Mouse (Mus musculus) gastrocnemius, adult 2 months (tissue): ENCODE data around the gene Aebp2. TPM values are rescaled to one million over a fixed set of nuclear protein-coding genes. Genes with fewer than 3 reads are reported as not detected.
"Not testable (repeated sequence)": the region's sequence is repeated elsewhere in the genome, so short reads cannot be mapped to it uniquely, and the experiment has no call there.

ENCODE experiments used
- DNase-seq: peaks from one replicate; pipeline ENCODE4 v3.0.0; 2022
- H3K27ac ChIP-seq: fragments of 200-600 bp; 2 replicates; pipeline ENCODE4 v1.8.1; 2022; ENCODE audit warnings: mild to moderate bottlenecking
- H3K4me3 ChIP-seq: fragments of 200-600 bp; 2 replicates; pipeline ENCODE4 v1.8.1; 2022; ENCODE audit warnings: mild to moderate bottlenecking, moderate library complexity
- CTCF ChIP-seq: fragments of 200-600 bp; IDR thresholded peaks from 2 replicates; pipeline ENCODE4 v1.8.1; 2022; ENCODE audit warnings: antibody characterized with exemption, mild to moderate bottlenecking, moderate library complexity
- intact Hi-C: fragments of 180-260 bp; cut with DNase I; formaldehyde crosslinking; loops from one replicate; pipeline ENCODE4 v1.15.1; 2025
- total RNA-seq, 2 experiments: library from RNA; stranded (reverse); gene quantifications; 2 replicates each; pipeline ENCODE4 v1.2.3; 2021

Aebp2 gene
- total RNA-seq, 2 experiments from 2014 or later: 32.2 to 32.9 TPM

DNA sequence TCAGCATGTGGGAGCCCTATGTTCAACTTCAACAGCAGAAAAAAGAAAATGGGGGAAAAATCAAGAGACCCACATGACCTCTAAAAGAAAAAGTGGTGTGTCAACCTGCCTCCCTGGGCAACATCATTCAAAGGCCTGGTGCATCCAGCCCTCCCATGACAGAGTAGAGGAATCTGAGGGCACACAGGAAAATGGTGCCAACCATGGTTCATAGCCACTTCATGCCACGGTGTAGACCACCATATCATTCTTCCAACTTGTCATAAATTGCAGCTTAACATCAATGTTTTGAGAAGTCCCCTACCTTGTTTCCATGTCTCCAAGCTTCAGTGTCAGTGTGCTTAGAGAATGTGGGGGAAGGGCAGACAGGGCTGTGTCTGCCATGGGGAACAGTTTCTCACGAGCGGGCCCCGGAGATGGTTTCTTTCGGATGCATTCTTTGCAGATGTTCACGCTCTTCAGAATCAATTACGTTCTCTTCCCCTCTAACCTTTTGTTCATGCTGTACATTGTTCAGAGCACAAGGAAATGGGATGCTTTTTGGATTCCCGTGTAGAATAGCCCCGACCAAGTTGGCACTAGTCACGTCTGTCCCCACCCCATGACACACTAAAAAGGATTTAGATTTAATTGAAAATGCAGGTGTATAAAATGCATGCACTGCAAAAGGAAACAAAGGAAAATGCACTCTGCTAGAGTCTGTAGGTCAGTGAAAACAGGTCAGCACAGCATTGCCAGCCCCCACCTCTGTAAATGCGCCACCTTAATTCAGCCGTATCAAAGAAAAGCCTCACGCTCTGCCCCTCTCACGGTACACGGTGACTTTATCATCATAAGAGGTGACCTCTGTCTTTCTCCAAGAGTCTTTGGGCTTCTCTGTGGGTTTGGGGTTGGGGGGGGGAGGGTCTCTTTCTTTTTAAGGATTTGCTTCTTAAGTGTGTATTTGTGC lies 24.8 kb upstream of the Aebp2 start:
- no peak overlapping the region for H3K27ac ChIP-seq
- H3K4me3 ChIP-seq: no peak overlapping the region
- intact Hi-C loops: no loop called here
- no peak for TF ChIP-seq CTCF
- no peak for DNase-seq

DNA sequence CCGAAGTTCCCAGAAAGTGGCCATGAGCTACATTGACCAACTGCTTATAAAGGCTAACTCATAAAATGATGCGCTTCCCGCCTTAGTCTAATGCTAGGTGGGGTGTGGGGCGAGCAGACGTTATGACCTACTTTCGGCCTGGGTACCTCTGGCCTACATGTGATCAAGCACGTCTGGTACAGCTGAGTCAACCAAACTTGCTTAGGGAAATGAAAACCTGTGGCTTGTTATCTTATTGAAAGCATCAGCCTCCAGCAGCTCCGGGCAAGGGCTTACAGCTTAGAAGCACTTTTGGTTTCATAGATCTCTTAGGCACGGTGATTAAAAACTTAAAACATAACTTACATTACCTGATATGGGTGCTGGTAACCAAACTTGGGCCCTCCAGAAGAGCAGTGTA lies 23.9 kb upstream of the Aebp2 start:
- intact Hi-C loops: no loop called here
- no peak overlapping the region for H3K4me3 ChIP-seq
- no peak overlapping the region for H3K27ac ChIP-seq
- DNase-seq: no peak
- no peak for TF ChIP-seq CTCF

DNA sequence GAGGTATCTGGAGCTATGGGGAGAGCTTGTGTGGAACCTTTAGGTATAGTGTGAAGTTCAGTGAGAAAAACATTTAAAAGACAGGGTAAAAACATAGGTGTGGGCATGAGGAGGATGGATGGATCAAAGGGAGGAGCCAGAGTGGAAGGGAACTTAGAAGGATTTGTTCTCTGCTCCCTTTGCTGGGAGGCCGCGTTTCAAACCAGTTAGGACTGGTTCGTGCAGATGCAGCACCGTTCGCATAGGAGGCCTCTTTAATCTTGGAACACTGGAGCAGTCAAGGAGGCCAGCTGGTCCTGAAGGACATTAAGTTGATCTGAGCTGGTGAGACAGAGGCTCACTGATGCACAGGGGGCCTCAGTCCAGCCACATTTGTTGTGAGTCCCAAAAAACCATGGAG lies 23.1 kb upstream of the Aebp2 start:
- DNase-seq: no peak
- intact Hi-C loops: no loop called here
- no peak for TF ChIP-seq CTCF
- no peak overlapping the region for H3K4me3 ChIP-seq
- H3K27ac ChIP-seq: no peak overlapping the region

DNA sequence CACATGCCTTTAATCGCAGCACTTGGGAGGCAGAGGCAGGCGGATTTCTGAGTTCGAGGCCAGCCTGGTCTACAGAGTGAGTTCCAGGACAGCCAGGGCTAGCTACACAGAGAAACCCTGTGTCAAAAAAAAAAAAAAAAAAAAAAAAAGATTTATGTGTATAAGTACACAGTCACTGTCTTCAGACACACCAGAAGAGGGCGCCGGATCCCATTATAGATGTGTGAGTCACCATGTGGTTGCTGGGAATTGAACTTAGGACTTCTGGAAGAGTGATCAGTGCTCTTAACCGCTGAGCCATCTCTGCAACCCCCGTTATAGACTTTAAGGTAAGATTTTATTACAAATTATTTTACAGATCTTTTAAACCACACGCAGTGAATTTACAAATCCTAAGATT lies 21.8 kb upstream of the Aebp2 start:
- DNase-seq, intact Hi-C loops, H3K27ac ChIP-seq, H3K4me3 ChIP-seq: not testable (repeated sequence)

DNA sequence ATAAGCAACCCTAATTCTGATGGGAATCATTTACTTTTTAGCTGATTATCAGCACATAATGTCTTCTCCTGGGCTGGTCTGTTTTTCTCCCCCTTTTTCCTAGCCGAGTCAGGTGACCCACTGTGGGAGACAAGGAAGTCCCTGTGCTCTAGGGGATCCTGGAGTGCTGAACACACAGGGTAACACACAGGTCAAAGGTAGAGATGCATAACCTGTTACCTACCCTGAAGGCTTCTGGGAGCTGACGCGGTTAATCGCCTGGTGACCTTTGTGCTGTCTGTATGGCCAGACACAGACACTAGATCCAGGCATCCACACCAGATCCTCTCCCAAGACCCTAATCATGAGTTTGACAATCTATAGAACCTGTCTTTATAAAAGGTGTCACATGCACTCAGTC lies 21.3 kb upstream of the Aebp2 start:
- no peak for DNase-seq
- TF ChIP-seq CTCF: no peak
- Histone ChIP-seq H3K4me3 (no peak overlapping the region), H3K27ac (no peak overlapping the region)
- intact Hi-C loops: no loop called here

DNA sequence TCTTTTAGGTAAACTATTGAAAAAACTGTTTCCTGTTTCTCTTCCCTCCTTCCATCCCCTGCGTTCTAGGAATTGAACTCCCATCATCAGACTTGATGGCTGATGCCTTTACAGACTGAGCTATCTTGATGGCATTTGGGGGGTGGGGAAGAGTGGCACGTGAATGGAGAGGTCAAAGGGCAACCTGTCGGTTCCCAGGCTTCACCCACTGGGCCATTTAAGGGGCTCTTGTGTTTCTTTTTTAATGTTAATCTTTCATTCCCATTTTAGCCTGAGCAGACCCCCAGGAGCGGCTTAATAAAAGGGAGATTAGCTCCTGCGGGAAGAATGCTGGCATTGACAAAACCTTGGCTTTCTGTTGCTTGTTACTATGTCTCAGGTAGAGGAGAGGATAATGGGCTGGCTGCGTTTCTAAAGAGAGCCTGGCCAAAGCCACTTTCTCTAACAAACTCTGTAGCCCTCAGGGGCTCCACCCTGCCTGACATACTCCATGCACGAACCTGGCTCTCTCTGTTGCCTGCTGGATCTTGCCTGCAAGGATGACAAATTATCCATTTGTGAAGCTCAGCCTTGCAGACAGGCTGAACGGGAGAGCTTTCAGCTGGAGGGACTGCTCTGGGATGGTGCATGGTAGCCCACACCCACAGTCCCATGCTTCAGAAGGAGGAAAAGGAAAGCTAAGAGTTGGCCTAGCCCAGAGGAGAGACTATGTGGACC lies 19.1 kb upstream of the Aebp2 start:
- no peak for TF ChIP-seq CTCF
- intact Hi-C loops: no loop called here
- H3K4me3 ChIP-seq: no peak overlapping the region

DNA sequence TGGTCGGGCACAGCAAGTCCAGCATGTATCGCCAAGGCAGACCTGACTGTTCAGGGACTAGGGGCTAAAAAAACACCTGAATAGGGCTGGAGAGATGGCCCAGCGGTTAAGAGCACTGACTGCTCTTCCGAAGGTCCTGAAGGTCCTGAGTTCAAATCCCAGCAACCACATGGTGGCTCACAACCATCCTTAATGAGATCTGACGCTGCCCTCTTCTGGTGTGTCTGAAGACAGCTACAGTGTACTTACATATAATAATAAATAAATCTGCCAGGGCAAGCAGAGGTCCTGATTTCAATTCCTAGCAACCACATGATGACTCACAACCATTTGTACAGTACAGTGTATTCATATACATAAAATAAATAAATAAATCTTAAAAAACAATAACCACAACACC lies 17.3 kb upstream of the Aebp2 start:
- DNase-seq, H3K4me3 ChIP-seq, H3K27ac ChIP-seq, intact Hi-C loops: not testable (repeated sequence)

More for the DNA sequence above, 19.1 kb upstream of the Aebp2 start:
- H3K27ac ChIP-seq: no peak overlapping the region
- no peak for DNase-seq

DNA sequence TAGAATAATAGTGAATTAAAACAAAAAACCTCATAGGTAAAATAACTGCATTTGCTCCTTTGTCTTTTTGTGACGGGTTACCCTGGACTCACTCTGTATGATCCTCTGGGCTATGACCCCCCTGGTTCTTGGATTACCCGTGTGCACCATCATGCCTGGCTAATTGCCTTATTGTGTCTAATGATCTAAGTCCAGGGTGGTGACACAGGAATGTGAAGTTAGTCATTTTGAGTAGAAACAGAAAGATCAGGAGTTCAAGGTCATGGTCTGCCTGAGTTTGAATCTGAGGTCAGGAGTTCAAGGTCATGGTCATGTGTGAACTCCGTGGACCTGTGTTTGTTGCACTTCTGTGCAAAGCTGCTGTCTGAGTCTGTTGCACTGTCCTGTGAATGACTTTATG lies 16.7 kb upstream of the Aebp2 start:
- no peak for DNase-seq
- H3K27ac ChIP-seq: no peak overlapping the region
- H3K4me3 ChIP-seq: no peak overlapping the region
- TF ChIP-seq CTCF: no peak
- intact Hi-C loops: no loop called here

DNA sequence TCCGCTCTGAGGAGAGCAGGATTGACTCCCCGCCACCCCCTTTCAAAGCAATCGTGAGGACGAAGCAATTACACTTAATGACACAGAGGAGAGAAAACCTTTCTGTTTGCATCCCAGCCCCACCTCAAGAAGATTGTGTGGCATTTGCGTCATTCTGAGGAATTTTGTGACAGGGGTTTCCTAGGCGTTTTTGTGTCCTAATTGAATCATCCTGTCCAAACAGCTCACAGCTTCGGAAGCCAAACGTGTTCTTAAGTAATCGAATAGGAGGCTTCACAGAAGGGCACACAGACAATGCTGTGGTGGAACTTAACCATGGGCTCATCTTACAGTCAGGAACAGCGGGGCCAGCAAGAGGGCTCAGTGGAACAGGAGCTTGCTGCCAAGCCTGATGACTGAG lies 15.9 kb upstream of the Aebp2 start:
- DNase-seq: no peak
- TF ChIP-seq CTCF: no peak
- Histone ChIP-seq H3K4me3 (no peak overlapping the region), H3K27ac (no peak overlapping the region)
- intact Hi-C loops: no loop called here

DNA sequence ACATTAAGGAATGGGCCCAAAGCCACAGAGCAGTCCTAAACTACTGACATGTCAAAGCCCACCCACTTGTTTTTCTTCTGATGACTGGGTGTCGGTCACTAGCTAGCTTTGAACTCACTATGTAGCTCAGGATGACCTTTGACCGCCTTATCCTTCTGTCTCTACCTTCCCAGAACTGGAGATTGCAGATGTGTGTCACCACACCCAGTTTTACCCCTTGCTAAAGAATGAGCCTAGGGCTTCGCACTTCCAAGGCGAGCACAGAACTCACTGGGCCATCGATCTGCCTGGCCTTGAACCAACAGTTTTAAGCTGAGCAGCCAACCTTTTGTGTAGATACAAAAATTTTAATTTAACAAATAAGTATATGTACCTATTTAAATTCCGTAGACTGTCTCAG lies 13.8 kb upstream of the Aebp2 start:
- Histone ChIP-seq H3K4me3 (no peak overlapping the region), H3K27ac (no peak overlapping the region)
- DNase-seq: no peak
- TF ChIP-seq CTCF: no peak
- intact Hi-C loops: no loop called here

DNA sequence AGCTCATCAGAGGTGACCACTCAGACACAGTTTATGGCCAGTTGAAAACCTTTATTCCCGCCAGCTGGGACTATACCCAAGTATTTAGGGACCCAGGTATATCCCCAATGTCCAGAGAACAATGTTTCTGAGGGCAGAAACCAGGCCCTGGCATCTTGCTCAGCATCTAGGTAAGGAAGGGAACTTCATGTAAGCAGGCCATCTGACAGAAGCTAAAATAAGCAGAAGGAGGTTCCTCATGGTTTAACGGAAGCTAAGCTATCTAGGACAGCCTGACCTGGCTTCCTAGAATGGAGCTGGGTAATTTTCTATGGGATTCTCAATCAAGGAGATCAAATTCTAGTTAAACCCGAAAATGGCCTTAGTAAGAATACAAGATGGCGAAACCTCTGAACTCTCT lies 12.9 kb upstream of the Aebp2 start:
- no peak for DNase-seq
- intact Hi-C loops: no loop called here
- TF ChIP-seq CTCF: no peak
- Histone ChIP-seq H3K4me3 (no peak overlapping the region), H3K27ac (no peak overlapping the region)

DNA sequence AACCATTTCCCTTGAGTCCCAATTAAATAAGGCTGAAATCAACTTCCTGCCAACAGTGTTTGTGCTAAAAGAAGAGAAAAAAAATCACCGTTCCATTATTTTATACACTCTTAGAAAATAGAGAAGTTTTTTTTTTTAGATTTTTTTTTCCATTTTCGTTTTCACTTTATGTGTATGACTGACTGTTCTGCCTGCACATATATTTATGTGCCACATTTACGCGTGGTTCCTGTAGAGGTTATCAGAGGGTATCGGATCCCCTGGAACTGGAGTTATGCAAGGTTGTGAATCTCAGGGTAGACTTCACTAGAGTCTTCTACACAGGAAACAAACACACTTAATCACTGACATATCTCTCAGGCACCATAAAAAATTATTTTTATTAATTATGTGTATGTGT lies 12.3 kb upstream of the Aebp2 start:
- H3K4me3 ChIP-seq: no peak overlapping the region
- DNase-seq: no peak
- intact Hi-C loops: no loop called here
- no peak for TF ChIP-seq CTCF
- H3K27ac ChIP-seq: no peak overlapping the region

DNA sequence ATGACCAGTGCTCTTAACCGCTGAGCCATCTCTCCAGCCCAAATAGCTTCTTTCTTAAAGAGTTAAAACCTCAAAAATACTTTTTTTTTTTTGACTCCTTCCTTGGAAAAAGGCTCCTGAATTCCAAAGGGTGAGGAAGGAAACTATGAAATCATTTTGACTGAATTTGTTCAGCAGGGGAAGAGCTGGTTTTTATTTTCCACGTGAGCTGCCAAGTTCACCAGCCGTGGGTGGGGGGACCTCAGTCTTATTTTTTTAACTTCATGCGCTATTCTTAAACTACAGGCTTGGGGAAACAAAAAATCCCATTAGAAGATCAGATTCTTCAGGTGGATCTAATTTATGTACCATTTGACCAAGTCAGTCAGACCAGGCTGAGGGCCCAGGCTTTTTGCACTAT lies 11.2 kb upstream of the Aebp2 start:
- H3K27ac ChIP-seq: peak overlapping the region; percentile 75
- no peak for TF ChIP-seq CTCF
- DNase-seq: no peak
- peak overlapping the region; percentile 49; the same call in 1 of the 2 replicates for H3K4me3 ChIP-seq
- intact Hi-C loops: no loop called here
